Mouse (Mus musculus) ES-E14 (cell line): ENCODE measurements around the gene Tom1l2.

ENCODE experiments used
- CHD2 ChIP-seq: IDR thresholded peaks from 2 replicates; pipeline ENCODE4 v1.6.1; 2014; ENCODE audit warnings: mild to moderate bottlenecking, low read depth, low read length, inconsistent platforms
- MAFK ChIP-seq: IDR thresholded peaks from 2 replicates; pipeline ENCODE4 v1.6.1; 2014; ENCODE audit warnings: mild to moderate bottlenecking, low read depth, low read length, inconsistent platforms; ENCODE audit not compliant: insufficient read depth

GRCm38 (mm10) chr11:60366239-60367019 lies 13.7 kb upstream of the Tom1l2 start:
- TF ChIP-seq CHD2 (no peak), MAFK (no peak)
